Mouse (Mus musculus) olfactory bulb, adult 2 months (tissue): ENCODE data around the gene Ppp4r4. TPM values are rescaled to one million over a fixed set of nuclear protein-coding genes. Genes with fewer than 3 reads are reported as not detected.
A peak's percentile ranks its signal among the peaks of the same experiment; 100 is the strongest.

Experiments used
- H3K27ac ChIP-seq: fragments of 200-500 bp; 2 replicates; pipeline ENCODE4 v1.5.1; 2012; ENCODE audit warnings: low read depth, low read length; ENCODE audit not compliant: insufficient read depth
- H3K4me1 ChIP-seq: fragments of 200-500 bp; 2 replicates; pipeline ENCODE4 v1.6.1; 2012; ENCODE audit warnings: low read length; ENCODE audit not compliant: control insufficient read depth, insufficient read depth
- H3K4me3 ChIP-seq: fragments of 200-500 bp; 2 replicates; pipeline ENCODE4 v1.5.1; 2012; ENCODE audit warnings: mild to moderate bottlenecking, low read depth, low read length, moderate library complexity; ENCODE audit not compliant: insufficient read depth
- CTCF ChIP-seq: fragments of 200-500 bp; IDR thresholded peaks from 2 replicates; pipeline ENCODE4 v1.5.1; 2012; ENCODE audit warnings: low read depth, mild to moderate bottlenecking, low read length, moderate library complexity; ENCODE audit not compliant: insufficient read depth
- POLR2A ChIP-seq: fragments of 200-500 bp; IDR thresholded peaks from 2 replicates; pipeline ENCODE4 v1.6.1; 2012; ENCODE audit warnings: mild to moderate bottlenecking, low read depth, low read length, moderate library complexity; ENCODE audit not compliant: insufficient read depth
- WGBS: fragments of 180-500 bp; shearing (Covaris S2); methylation state at CpG from one replicate; pipeline ENCODE4 v1.1.7; 2018; 5-methylcytosine and 5-hydroxymethylcytosine counted together
- polyA plus RNA-seq: library from polyadenylated mRNA; stranded (reverse); fragments of >200 nt; gene quantifications from 2 replicates; pipeline ENCODE4 v1.2.4, GENCODE M21; 2012; ENCODE audit warnings: low replicate concordance; ENCODE audit not compliant: missing spikeins, insufficient read depth, insufficient read length

Ppp4r4 gene
- polyA plus RNA-seq, 1 experiment, result not detected

- H3K27ac ChIP-seq, result peak overlapping the region; percentile 96
- H3K4me1 ChIP-seq, result peaks cover 17% of the 10 kb centered on the region
- no peak overlapping the region for H3K4me3 ChIP-seq
- 58% methylated on average over 4 of the region's 4 CpGs for WGBS
- TF ChIP-seq POLR2A, result no peak
Measured at GRCm38 (mm10) chr12:103515638-103516037, 16.4 kb upstream of the Ppp4r4 start.

GRCm38 (mm10) chr12:103518640-103519039 lies 13.4 kb upstream of the Ppp4r4 start:
- Histone ChIP-seq H3K27ac (no peak overlapping the region), H3K4me1 (peaks cover 15% of the 10 kb centered on the region), H3K4me3 (no peak overlapping the region)
- TF ChIP-seq POLR2A (no peak), CTCF (no peak)
- WGBS, result 73% methylated on average over 6 of the region's 6 CpGs

- WGBS, result 81% methylated on average over 2 of the region's 2 CpGs
- TF ChIP-seq CTCF (no peak), POLR2A (no peak)
Measured at GRCm38 (mm10) chr12:103530596-103530995, 1.5 kb upstream of the Ppp4r4 start.

GRCm38 (mm10) chr12:103532649-103533395 lies 739 bp downstream of the Ppp4r4 start:
- Histone ChIP-seq H3K4me3 (peak overlapping the region; percentile 88), H3K4me1 (peaks cover 5% of the 10 kb centered on the region), H3K27ac (peak overlapping the region; percentile 74)
- 1% methylated on average over 44 of the region's 44 CpGs for WGBS
- TF ChIP-seq CTCF, result no peak
- TF ChIP-seq POLR2A, result peak; percentile 11; the same call in 1 of the 2 replicates

More at GRCm38 (mm10) chr12:103530596-103530995, 1.5 kb upstream of the Ppp4r4 start:
- H3K27ac ChIP-seq, result no peak overlapping the region
- no peak overlapping the region for H3K4me3 ChIP-seq
- H3K4me1 ChIP-seq, result peaks cover 5% of the 10 kb centered on the region

GRCm38 (mm10) chr12:103540429-103540828 lies 8.3 kb downstream of the Ppp4r4 start:
- Histone ChIP-seq H3K4me1 (no peaks in the 10 kb centered on the region), H3K27ac (no peak overlapping the region), H3K4me3 (no peak overlapping the region)
- WGBS, result 69% methylated on average over 4 of the region's 4 CpGs
- TF ChIP-seq POLR2A, result no peak
- TF ChIP-seq CTCF, result no peak

GRCm38 (mm10) chr12:103543351-103543750 lies 11.3 kb downstream of the Ppp4r4 start:
- H3K27ac ChIP-seq, result no peak overlapping the region
- H3K4me1 ChIP-seq, result 0 out of 2 replicates have a peak, but pooled peaks cover 3% of the 10 kb centered on the region
- WGBS, result 95% methylated on average over 2 of the region's 2 CpGs
- no peak for TF ChIP-seq CTCF
- no peak for TF ChIP-seq POLR2A
- H3K4me3 ChIP-seq, result no peak overlapping the region

GRCm38 (mm10) chr12:103544213-103544612 lies 12.1 kb downstream of the Ppp4r4 start:
- H3K27ac ChIP-seq, result no peak overlapping the region
- TF ChIP-seq POLR2A, result no peak
- 12% methylated on average over 3 of the region's 3 CpGs for WGBS
- no peak overlapping the region for H3K4me3 ChIP-seq
- 0 out of 2 replicates have a peak, but pooled peaks cover 6% of the 10 kb centered on the region for H3K4me1 ChIP-seq

- Histone ChIP-seq H3K27ac (no peak overlapping the region), H3K4me1 (0 out of 2 replicates have a peak, but pooled peaks cover 6% of the 10 kb centered on the region), H3K4me3 (no peak overlapping the region)
- 29% methylated on average over 2 of the region's 2 CpGs for WGBS
- TF ChIP-seq POLR2A (no peak), CTCF (no peak)
Measured at GRCm38 (mm10) chr12:103547438-103547837, 15.4 kb downstream of the Ppp4r4 start.

- Histone ChIP-seq H3K4me1 (0 out of 2 replicates have a peak, but pooled peaks cover 6% of the 10 kb centered on the region), H3K27ac (no peak overlapping the region), H3K4me3 (no peak overlapping the region)
- TF ChIP-seq CTCF (no peak), POLR2A (no peak)
- 79% methylated on average over 4 of the region's 4 CpGs for WGBS
Measured at GRCm38 (mm10) chr12:103548526-103548925, 16.4 kb downstream of the Ppp4r4 start.

GRCm38 (mm10) chr12:103550047-103550446 lies 18.0 kb downstream of the Ppp4r4 start:
- H3K27ac ChIP-seq, result 0 out of 2 replicates have a peak overlapping the region, but pooled peaks have one; percentile 10
- no peak overlapping the region for H3K4me3 ChIP-seq
- H3K4me1 ChIP-seq, result 0 out of 2 replicates have a peak, but pooled peaks cover 6% of the 10 kb centered on the region
- WGBS, result 46% methylated on average over 6 of the region's 6 CpGs
- TF ChIP-seq CTCF (no peak), POLR2A (no peak)
